Mouse (Mus musculus) ovary, postnatal 14 days (tissue): ENCODE measurements around the gene Pold1.
A peak's percentile ranks its signal among the peaks of the same experiment; 100 is the strongest.

Experiments
- DNase-seq: peaks from one replicate; pipeline ENCODE4 v3.0.0; 2022; ENCODE audit warnings: low spot score

Pold1 gene

DNA sequence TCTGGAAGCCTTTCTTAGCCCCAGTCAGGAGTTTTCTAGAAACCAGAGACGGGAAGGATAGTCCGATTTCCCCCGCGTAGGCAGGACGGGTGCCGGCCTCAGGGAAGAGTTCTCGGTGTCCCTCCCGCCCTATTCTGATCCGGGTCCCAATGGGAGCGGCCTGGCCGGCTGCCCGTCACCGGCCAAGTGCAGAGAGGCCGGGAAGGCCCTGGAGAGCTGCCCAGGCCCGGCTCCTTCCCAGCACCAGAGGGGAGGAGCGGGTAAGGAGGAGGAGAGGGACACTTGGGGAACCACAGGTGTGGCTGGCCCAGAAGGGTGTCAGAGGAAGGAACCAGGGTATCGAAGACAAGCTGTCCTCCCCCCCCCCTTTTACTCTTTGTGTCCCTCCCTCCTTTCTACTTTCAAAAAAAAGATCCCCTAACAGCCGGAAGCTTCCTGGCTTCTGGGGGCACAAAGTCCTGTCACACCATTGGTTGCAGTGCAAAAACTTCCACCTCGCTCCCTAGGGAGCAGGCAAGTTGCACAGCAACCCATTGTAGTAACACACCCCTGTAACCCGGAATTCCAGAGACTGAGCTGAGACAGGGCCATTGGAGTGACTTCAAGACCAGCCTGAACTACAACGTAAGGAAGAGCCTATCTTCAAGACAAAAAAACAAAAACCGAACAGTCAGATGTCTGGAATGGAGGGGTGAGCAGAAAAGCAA, 23.4 kb downstream of the Pold1 start:
- peak; percentile 84 for DNase-seq

DNA sequence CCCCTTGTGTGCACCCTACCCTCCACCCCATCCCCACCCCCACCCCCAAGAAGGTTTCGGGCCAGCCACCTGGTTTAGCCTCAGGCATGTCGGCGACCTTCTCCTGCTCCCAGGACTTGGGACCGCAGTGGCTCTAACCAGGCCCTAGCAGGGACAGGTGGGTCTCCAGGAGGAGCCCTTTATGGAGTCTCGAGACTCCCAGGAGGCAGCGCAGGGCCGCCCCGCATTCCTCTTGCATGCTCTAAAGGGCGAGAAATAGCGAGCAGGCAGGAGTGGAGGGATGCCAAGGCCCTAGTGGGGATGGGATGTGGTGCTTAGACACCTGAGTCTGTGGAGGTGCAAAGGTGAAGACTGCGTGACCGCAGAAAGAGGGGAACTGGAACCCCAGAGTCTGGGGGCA, 24.1 kb downstream of the Pold1 start, which contains the start of gene Mybpc2:
Gene Mybpc2 (minus strand): TSS at position 155 of the 400 bp plus-strand sequence.
- DNase-seq: no peak

DNA sequence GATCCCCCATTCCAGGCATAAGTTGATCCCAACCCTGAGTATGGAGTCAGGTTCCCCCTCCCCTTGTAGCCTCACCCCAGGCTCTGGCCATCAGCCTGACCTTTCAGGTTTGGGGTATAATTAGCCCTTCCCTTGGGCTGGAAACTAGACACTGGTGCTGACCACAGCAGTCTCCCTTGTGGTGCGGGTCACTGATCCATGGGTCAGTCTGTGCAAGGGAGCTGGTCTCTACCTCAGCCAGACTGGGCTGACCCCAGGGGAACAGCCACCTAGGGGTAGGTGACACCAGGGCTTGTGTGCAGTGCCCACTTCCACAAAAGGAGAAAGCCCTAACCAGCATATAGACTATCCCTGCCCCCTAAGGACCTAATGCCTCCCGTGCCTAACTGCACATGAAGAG, 25.6 kb downstream of the Pold1 start:
- DNase-seq: no peak

DNA sequence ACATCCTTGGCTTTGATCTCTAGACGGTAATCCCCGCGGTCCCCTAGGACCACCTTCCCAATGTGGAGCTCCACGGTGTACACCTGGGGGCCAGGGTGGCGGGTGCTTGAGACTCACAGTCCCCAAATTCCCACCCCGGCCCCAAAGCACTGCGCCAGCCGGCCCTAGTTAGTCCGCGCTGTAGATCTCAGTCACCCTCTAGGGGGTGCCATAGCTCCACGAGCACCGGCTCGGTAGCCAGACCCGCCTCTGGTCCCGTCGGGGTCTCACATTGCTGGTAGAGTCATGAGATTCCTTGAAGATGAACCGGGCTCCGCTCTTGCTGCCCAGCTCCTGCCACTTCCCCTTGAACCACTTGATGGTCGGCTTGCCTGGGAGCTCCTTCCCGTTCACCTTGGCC, 26.9 kb downstream of the Pold1 start:
- peak; percentile 56 for DNase-seq

DNA sequence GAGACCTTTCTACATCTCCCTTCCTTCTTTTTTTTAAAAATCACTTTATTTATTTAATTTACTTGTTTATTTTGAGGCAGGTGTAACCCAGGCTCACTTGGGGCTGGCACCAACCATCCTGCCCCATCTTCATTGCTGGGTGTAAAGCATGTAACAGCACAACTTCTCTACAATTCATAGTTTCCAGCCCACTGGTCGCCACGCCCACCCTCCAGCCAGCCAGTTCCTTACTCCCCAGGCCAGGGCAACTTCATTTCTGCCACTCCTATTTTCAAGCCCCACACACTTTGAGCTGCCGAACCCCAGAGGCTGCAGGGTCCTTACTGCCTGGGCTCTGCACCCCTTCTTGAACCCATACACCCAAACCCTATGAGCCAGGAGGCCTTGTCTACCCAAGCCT, 27.7 kb downstream of the Pold1 start:
- DNase-seq: no peak

DNA sequence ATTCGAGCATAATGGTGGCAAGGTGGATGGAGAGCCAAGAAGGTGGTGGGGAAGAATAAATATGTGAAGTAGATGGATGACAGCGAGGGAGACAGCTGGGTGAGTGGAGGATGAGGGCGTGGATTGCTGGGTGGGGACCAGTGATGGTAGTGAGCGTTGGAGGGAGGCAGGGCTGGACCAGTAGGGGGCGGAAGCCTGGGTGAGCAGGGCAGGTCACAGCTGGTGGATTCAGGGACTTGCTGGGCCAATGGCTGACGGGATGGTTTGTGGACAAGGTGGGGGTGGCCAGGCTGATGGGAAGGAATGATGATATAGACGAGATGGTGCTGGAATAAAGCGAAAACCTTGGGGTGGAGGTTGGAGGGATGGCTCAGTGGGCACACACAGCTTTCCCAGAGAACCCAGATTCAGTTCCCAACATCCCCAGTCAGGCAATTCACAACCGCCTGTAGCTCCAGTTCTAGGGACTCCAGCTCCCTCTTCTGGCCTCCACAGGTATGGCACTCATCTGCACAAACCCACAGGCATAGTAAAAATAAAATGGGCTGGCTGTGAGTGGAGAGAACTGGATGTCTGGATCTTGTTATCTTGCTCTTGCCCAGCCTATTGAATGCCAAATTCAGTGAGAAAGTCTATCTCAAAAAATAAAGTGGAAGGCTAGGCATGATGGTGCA, 29.3 kb downstream of the Pold1 start:
- DNase-seq: no peak

GRCm38 (mm10) chr7:44507491-44507890, 41.2 kb downstream of the Pold1 start:
- no peak for DNase-seq

DNA sequence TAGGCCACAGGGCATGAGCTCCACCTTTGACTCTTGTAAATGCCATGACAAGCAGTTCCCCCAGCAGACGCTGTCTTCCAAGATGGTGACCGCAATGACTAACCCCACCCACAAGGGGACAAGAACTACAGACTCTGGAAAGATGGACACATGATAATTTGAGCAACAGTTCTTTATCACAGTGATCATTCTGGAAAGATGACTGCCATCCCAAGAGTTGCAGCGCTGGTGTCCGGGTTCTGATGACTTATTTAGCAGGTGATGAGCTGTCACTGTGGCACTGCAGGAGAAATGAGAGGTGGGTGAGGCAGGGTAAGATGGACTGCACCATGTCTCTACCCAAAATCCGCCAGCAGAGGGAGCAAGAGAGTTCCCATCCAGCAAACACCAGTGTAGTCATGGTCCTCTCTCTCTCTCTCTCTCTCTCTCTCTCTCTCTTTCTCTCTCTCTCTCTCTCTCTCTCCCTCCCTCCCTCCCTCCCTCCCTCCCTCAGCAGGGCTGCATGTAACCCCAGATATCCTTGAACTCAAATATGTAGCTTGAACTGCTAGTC, 47.0 kb downstream of the Pold1 start:
- DNase-seq: peak; percentile 64

DNA sequence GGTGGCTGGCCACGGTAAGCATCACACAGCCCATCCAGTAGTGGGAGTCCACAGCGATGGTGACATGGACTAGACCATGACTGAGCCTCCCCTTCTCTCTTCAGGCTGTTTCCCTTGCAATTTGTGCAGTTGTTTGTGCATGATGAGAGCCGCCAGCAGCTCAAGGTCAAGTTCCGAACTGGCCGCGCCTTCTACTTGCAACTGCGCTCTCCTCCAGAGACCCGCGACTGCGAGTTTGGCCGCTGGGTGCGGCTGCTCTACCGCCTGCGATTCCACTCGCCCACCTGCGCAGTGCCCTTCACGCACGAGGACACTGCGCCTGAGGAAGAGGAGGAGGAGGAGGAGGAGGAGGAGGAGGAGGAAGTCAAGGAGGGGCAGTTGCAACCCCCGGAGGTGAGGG, 48.6 kb downstream of the Pold1 start:
- no peak for DNase-seq

- DNase-seq: no peak
These were observed 49.7 kb downstream of the Pold1 start for GRCm38 (mm10) chr7:44498922-44499321.

DNA sequence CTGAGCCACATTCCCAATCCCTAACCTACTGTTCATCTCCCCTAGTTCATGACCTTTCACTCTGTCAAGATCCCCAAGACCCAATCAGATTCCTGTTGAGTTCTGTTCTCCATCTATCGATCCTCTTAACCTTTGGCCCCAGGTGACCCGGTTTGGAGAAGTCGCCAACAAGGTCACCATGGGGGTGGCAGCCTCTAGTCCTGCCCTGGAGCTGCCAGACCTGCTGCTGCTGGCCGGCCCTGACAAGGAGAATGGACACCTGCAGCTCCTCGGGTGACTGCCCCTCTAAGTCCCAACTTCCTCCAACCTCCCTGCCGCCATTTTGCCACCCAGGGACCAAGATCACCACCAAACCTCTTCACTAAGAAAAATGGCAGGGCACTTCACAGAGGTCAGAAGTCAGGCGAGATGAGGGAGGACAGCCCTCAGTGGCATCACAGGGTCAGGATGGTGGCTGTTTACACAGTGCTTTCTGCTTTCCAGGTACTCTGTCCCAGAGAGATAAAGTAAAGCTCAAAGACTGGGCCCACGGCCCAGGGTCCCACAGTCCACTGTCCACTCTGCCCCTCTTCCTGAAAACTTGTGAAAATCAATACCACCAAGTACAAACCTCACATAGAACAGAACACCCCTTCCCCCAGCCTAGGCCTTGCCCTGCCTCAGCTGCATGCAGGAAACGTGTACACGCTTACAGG, 51.1 kb downstream of the Pold1 start:
- DNase-seq: no peak

GRCm38 (mm10) chr7:44496771-44497109, 51.9 kb downstream of the Pold1 start:
- no peak for DNase-seq

DNA sequence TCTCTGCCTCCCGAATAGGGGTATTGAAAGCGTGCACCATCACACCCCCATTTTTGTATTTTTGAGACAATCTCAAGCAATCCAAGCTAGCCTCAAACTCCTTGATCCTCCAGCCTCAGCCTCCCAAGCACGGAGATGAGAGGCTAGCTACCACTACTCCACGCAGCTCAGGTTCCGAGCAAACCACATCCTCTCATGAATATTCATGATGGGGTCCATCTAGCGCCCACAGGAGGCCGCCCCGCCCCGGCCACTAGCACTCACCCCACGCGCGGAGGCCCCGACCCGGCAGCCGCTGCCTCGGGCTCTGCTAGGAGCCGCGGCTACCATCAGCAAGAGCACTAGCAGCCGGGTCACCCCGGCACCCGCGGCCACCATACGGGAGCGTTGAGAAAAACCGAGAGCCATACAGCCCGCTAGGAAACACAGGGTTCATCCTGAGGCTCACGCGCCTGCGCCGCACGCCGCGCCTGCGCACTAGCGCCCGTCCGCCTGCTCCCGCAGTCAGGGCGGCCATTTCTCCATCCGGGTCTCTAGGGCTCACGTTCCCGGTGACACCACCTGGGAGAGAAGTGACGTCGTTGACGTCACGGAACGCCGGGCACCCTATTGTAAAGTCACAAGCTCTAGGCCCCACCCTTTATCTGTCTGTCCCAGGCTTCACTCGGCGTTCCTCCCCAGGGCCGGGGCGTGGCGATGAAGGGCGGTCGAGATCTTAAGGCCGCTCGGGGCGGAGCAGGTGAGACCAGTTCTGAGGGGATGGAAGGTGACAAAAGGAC, 52.5 kb downstream of the Pold1 start, which contains the start of the genes Emc10 and Fam71e1:
Gene Emc10 (minus strand): TSS at position 538 of the 779 bp plus-strand sequence.
Gene Fam71e1 (plus strand): TSS at position 590 of the 779 bp plus-strand sequence.
- DNase-seq: peak; percentile 98

DNA sequence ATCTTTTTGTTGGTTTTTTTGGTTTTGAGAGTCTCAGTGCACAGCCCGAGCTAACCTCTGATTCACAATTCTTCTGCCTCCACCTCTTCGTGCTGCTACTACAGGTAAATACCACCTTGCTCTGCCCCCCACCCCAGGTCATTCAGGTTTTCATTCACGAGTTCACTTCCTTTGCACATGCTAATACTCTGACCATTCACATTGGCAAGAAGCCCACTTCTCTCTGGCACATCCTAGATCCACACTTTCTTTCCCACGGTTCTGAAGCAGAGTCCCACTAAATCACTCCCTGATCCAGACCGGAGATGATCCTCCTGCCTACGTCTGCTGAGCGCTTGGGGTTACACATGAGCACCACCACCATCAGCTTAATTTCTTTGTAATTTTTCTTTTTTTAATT, 53.6 kb downstream of the Pold1 start:
- no peak for DNase-seq

DNA sequence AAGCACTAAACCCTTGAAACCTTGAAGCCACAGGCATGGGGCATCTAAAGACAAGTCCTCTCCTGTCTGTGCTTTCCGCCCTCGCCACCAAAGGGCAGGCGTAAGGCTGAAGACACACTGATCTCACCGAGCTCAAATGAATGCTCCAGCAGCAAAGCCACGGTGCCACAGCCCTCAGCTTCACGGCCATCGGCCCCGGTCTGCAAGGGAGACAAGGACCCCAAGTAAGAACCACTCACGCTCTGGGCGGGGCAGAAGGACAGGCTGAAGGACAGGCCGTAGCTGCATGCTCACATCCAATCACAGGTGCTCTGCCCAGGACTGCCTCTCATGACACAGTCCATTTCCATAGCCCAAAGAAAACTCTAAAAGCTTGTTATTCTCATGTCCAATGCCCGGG, 54.0 kb downstream of the Pold1 start:
- no peak for DNase-seq

- DNase-seq: no peak
These were observed 56.4 kb downstream of the Pold1 start for GRCm38 (mm10) chr7:44492166-44492826.

- no peak for DNase-seq
These were observed 57.3 kb downstream of the Pold1 start for GRCm38 (mm10) chr7:44491391-44491790.

GRCm38 (mm10) chr7:44490281-44490680, 58.4 kb downstream of the Pold1 start:
- DNase-seq: no peak

- DNase-seq: no peak
These were observed 60.1 kb downstream of the Pold1 start for GRCm38 (mm10) chr7:44488545-44488944.

DNA sequence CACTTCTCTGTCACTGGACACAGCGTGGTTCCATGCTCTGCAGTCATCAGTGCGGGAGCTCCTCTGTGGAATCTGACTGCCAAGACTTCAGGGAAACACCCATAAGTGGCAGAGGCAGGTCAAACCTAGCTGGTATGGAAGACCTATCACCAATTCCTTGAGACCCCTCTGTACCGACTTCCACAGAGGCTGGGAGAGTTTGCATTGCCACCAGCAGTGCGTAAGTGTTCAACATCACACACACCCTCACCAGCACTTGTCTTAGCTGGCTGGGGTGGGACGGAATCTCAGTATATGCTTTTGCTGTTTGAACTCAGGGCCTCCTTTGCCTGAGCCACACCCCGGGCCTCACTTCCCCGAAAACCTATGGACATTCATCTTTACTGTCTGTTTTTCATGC, 60.7 kb downstream of the Pold1 start:
- DNase-seq: no peak

DNA sequence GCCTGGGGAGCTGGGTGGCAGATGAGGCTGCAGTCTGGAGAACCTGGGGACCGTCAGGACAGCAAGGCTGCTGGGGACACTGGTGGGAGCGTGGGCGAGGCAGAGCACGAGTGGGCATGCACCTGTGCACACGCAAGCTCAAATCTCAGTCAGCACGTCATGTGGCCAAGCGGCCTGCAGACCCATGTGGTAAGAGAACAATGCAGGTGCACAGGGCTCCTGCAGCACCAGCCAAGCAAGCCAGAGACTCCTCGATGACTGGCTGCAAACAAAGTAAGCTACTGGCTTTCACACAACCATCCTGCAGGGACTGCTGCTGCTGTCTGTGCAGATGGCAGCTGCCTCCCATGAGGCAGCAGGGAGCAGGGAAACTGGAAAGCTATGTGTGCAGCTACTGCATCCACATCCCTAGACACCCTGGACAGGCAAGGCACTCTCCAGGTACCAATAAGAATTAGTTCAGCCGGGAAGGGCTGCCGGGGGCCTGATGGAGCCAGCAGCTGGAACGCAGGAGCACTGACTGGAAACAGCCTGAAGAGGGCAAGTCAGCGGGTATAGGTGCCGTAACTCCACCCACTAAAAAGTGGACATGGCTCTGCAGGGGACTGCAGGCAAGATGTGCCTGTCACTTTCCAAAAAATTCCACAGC, 61.6 kb downstream of the Pold1 start:
- no peak for DNase-seq
